Mouse (Mus musculus) bone marrow macrophage, adult 2 months (primary cell): Measurements from ENCODE around the gene 6030468B19Rik.

ENCODE experiments used
- CTCF ChIP-seq: IDR thresholded peaks from 2 replicates; pipeline ENCODE4 v1.5.1; 2012; ENCODE audit warnings: low read depth, mild to moderate bottlenecking, low read length, moderate library complexity
- POLR2A ChIP-seq: IDR thresholded peaks from 2 replicates; pipeline ENCODE4 v1.6.1; 2012; ENCODE audit warnings: mild to moderate bottlenecking, low read depth, low read length, borderline replicate concordance

- TF ChIP-seq CTCF (no peak), POLR2A (no peak)
Observed at GRCm38 (mm10) chr11:117759267-117759666, 38.2 kb upstream of the 6030468B19Rik start.
